Mouse (Mus musculus) retina, embryonic 14.5 days (tissue): Measurements from ENCODE around the gene Ttc21b.
"Not testable (repeated sequence)": the region's sequence is repeated elsewhere in the genome, so short reads cannot be mapped to it uniquely, and the experiment has no call there.

ENCODE experiments used
- DNase-seq: peaks from one replicate; pipeline ENCODE4 v3.0.0-alpha.2; 2015; ENCODE audit warnings: low spot score

Gene Ttc21b

DNA sequence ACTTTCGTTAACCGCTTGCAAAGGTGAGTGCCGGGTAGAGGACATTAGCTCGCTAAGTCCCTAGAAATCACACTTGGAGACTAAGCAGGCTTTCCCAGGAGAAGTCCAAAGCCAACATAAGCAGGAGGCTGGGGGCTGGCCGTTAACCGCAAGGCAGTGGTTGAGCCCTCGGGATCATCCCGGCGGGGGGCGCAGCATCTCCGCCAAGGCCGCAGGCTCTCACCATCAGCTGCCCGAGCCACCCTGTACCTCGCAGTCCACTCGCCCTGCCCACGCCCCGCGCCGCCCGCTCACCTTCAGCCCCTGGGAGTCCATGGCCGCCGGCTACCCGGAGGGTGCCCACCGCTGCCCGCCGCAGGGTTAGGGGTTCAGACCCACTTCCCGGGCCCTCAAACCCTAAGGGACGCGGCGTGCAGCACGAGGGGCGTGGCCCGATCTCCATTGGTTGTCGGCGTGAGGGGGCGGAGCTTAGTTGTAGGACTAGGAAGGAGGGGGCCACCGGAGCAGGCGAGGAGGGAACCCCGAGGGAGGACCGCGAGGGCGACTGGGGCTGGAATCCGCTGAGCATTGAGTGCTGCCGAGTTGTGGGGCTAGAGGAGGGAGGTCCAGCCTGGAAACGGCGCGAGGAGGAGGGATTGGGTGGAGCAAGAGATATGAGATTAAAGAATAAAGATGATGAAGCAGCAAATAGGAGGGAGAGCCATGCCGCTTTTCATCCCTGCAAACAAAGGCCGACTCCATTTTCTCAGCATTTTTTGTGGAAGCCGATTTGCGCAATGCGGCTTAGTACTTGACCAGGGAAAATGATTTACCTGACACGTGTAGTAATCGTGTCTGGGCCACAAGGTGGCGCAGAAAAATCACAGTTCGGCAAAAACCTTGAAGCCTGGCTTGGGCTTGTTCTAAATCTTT is at the start of gene Ttc21b:
Gene Ttc21b, minus strand, starts transcription at position 398 of the 912 bp plus-strand sequence.
- DNase-seq, result peak; percentile 99

DNA sequence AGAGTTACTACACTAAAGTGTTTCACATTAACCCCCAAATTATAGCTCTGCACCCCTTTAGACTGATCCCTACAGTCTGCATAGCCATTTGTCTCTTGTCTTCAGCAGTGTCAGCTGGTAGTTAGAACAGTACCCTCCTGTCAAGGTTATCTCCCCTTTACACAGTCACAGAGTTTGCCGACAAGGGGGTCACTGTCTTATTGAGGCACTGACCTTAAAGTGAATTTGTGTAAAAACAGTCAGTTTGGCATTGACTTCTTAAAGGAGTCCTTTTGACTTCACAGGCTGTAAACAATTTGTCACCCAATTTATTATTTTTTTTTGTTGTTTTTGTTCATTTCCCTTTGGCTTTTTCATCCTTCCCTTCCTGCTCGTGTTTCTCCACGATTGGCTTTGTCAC is 16.1 kb upstream of the Ttc21b start:
- no peak for DNase-seq

DNA sequence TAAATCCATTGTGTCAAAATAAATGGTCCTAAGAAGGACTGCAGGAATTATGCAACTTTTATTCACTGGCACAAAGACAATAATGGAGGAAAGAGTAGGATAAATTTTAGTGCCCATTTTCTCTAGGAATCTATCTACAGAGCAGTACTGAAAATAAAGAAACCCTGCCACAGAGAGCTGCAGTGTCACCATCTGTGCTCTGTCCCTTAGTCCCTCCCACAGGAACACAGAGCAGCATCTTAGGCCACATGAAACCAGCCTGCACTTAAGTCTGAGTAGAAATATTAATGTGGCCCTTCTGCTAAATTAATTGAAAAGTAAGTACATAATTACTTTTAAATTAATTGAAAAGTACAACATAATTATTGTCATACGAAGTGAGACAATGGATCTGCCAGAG is 12.4 kb downstream of the Ttc21b start:
- DNase-seq, result no peak

DNA sequence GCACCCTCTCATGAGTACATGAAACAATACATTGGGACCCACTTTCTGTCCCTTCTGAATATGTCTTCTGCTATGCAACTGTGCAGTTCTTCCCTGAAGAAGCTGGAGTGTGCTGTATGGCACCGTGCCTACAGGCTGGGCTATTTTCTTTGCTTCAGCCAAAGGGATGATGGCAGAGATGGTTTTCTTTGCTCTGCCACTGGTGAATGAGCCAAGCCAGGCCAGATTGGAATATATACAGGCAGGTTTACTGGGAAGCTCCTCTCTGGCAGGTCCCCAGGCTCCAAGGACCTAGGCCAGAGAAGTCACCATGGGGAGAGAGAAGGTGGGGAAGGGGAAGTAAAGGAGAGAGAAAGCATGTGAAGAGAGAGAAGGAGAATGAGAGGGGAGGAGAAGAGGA is 16.1 kb downstream of the Ttc21b start:
- no peak for DNase-seq

DNA sequence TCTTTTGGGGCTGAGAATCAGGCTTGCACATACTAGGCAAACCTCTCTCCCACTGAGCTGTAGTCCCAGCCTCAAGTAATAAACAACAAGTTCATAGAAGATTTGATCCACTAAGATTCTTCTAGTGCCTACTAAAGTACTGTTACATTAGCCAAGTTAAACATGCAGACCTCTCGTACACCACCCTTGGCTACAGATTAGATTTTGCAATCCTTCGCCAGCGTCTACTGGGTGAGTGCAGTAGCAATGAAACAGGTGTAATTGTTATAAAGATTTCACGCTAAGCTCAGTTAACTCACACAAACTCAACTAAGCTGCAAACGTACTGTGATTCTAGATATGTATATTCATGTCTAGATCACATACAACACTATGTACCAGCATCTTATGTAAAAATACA is 17.5 kb downstream of the Ttc21b start:
- DNase-seq, result no peak

DNA sequence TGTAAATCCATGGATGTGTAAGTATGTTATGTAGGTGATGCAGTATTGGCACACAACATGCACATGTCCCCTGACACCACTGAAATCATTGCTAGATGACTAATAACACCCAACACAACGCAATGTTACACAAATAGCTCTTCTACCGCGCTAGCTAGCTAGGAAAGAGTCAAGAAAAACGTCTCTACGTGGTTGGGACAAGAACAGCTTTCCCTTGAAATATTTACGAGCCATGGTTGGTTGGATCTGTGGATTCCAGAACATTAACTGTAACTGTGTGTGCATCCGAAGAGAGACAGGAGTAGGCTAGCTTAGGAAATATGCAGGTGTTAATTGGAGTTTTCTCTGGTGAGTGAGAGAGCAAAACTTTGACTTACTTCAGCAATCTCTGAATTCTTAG is 35.5 kb downstream of the Ttc21b start:
- no peak for DNase-seq

DNA sequence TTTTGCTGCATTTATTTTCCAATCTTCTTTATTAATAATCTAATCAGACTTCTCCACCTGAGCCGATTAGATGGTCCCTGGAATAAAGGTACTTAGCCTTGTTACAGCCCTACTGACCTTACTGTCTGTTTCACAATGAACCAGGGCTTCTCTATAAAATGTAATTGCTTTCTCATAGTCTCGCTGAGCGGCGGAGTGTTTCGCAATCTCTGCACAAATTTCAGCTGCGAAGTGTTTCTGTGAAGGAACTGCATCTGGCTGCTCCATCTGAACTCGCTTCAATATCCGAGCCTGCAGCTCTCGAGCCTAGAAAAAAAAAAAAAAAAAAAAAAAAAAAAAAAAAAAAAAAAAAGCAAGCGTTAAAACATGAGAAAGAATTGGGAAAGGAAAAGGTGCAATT is 46.5 kb downstream of the Ttc21b start:
- DNase-seq, result no peak

DNA sequence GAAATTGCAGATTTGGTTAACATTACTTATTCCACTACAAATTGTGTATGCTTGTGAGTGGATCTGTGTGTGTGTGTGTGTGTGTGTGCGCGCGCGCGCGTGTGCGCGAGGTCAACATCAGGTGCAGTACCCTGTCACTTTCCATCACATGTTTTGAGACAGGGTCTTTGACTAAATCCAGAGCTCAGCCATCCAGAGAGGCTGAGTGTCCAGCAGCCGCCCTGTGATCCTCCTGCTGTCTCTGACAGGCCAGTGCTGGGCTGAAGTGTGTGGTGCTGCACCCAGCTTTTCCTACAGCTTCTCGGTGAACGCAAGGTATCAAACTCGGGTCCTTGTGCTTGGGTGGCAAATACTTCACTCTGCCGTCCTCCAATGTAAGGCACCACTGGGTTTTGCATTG is 47.1 kb downstream of the Ttc21b start:
- no peak for DNase-seq

DNA sequence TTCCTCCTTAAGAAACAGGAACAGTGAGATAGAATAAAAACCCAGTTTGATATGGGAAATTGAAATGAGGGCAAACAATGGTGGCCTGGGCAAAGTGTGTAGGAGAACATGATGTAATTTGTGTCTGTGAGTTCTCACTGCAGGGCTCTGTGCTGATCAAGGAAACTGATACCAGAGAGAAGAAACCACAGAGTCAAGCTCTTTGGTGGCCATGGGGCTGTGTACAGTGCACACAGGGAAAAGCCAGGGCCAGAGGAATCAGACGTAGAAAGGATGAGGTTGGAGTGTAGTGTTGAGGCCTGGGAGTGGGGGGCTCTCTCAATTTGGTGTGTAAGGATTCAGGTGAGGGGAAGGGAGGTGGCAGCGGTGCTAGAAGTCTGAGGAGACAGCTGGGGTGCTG is 49.6 kb downstream of the Ttc21b start:
- no peak for DNase-seq

DNA sequence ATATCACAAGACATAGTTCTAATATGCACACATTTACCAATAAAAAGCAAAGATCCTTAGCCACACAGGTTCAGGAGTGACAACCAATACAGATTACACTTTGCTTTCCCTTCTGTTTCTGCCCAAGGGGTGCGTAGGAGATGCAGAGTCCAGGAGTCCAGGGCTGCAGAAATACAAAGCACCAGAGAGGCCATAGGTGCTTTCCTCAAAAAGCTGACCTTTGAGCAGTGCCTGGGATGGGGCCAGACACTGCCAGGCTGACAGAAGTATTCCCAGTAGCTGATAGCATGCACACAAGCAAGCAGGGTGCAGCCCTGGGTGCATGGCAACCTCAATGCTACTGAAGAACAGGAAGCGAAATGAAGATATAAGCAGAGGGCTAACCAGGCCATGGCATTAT is 52.2 kb downstream of the Ttc21b start:
- no peak for DNase-seq

DNA sequence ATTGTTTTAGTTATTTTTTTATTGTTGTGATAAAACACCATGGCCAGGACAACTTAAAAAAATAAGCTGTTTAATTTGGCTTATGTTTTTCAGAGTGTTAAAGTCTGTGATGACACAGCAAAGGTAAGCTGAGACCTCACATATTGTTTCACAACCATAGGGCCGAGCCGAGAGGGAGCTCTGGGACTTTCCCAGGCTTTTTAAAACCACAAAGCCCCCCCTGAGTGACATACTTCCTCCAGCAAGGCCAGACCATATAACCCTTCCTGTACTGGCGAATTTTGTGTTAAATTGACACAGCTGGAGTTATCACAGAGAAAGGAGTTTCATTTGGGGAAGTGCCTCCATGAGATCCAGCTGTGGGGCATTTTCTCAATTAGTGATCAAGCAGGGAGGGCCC is 56.2 kb downstream of the Ttc21b start:
- no peak for DNase-seq

DNA sequence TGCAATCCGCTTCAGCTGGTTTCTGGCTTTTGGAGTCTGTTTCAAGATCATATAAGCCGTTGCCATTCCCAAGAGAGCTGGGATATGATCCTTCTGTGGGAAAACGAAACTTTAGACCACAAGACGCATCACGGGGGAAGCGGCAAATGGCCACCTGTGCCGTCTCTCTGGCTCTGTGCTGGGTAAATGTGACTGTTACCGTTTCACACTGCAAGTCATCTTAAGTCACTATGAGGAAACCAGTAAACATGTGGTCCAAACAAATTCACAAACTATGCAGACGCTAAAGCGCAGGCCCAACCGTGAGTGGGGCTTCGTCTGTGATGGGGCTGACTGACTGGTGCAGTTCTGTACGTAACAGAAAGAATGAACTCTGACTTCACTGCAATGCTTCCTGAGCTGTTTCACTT is 64.7 kb downstream of the Ttc21b start:
- DNase-seq, result no peak

DNA sequence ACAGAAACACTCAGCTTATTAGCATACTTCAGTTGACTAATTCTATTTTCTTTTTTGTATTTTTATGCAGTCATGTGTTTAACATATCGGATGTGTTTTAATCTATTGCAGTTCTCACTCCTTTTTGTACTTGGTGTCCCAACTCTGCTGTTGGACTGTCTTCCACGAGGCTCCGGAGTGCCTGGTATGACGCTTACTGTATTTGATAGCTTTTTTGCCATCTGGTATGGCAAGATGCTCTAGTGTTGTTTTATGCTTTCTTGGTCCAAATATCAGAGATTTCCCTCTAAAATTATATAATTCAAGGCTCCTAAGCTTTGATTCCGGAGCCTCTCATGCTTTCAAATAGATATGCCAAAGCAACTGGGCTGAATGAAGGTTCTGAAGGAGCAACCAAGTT is 66.3 kb downstream of the Ttc21b start:
- no peak for DNase-seq

DNA sequence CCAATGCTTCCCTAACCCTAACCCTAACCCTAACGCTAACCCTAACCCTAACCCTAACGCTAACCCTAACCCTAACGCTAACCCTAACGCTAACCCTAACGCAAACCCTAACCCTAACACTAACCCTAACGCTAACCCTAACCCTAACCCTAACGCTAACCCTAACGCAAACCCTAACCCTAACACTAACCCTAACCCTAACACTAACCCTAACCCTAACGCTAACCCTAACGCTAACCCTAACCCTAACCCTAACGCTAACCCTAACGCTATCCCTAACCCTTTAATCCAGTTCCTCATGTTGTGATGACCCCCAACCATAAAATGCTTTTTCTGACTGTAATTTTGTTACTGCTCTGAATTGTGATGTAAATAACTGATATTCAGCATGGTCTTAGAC is 67.2 kb downstream of the Ttc21b start:
- DNase-seq, result not testable (repeated sequence)

DNA sequence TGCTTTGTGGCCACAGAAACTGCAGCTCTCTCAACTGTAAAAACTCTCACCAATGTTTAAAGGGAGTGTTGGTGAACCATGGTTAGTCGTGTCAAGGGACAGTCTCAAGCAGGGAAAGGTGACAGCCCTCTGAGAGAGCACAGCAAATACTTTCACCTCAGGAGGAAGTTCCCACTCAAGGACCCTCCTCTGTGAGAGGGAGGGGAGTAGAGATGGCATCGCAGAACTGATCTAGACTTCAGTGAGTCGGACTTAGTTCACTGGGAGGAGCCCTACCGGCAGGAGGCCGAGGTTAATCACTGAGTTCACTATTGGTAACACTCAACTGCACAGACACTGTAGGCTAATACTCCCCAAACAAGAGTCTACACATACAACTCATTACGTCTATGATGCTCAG is 68.9 kb downstream of the Ttc21b start:
- DNase-seq, result no peak

DNA sequence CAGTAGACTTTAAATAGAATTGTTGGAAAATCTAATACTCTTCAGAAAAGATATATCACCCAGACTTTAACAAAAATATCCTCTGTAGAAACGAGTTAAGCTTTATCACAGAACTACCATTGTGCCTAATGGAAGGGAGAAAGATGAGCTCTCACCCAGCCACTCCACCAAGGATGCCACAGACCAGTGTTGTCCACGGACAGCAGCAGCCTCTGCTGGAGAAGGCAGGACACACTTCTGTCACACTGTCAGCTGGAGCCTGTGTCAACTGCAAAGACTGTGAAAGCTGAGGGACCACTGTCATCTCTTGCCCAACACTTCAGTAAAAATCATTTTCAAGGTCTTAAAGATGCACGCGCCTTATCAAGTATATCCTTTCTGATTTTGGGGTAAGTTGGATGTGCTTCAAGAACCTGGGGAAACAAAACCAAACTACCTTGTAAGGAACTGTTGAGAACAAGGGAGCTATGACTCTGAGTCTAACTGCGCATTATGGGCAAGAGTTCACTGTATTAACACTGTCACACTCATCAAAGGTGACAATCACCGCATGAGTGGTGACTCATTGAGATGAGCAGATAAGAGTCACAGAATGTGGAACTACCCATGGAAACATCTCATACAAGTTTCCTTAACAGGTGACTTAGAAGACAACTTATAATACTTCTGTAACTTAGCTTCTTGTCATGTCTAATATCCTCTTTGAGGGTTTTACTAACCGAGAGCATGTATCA is 71.8 kb downstream of the Ttc21b start:
- peak; percentile 62 for DNase-seq

DNA sequence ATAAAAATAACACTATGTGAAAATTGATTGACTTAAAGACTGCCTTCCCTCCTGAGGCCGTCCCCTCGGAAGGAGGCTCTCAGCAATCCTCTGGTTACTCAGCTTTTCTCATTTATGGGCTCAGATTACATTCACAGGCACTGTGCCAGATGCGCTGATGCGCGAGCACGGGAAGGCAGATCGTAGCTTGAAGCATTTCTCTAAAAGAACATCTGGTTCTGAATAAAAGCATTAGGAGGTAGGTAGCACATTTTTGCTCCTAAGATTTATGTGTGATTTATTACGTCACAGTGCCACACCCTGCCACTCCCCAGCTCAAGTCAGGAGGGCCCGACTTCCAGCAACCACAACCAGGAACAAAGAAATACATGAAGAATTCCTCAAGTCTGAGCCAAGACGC is 76.1 kb downstream of the Ttc21b start:
- DNase-seq, result no peak

DNA sequence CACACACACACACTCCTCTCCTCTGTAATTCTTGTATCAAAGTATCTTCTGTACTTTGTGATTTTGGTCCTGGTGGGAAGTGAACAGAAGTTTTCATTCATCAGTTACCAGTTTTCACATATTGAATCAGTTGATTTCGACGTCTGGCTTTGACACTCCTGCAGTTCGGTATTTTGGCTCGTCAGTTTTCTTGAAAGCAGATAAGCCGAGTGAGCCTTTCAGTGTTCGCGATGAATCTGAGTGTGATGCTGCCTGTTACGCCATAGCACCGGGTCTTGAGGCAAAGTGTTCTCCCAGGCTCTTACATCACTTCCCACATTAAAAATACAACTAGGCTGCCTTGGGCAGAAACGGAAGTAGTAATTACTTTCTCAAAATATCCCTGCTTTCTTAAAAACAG is 76.6 kb downstream of the Ttc21b start:
- DNase-seq, result no peak

DNA sequence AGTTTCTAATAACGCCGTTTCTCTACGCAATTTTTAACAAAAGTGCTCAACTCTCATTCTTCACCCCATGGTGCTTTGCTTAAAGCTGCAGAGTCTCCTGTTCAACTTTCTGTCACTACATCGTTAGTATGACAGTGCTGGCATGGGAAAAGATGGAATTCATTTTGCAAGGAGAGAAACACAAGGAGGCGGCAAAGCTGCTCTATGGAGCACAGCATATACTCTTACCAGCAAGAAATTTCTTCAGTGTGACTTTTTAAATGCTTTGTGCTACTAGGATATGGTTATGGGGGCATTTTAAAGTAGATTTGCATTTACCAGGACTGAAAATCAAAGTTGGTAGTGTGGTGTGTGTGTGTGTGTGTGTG is 77.6 kb downstream of the Ttc21b start:
- no peak for DNase-seq

DNA sequence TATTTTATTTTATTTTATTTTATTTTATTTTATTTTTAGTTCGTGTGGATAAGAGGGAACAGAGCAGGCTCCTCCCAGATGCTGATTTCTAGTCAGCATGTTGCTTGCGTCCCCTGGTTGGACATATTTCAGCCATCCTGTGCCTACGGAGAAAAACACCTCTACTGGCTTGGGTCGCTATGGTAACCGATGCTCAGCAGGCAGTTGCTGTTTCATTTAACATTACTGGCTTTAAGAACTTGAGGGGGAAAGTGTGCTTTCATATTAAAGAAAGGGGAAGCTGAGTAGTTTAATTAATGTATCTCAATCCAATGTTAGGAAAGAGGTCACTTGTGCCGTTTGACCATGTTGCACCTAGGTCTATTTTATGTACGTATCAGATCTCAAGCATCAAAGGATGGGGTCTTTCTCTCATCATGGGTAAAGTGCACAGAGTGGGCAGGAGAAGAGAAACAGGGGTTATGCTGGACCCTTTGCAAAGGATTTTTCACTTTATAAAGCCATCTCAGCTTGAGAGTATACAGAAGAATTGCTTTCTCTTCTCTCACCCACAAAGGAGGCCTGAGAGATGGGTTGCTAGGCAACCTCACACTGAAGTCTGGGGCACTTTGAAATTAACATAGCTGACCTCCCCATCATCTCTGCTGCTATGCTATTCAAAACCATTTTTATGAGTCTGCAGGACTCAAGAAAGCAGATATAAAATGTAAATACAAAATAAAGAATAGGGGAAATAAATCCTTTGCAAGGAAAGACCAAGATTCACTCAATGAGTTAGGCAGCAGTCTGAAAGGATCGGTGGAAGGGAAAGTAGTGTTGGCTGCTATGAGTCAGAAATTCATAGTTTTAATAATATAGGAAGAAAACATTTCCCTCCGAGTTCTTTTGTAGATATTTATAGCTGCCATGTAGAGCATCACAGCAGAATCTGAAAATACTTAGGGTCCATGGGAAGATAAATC is 78.2 kb downstream of the Ttc21b start:
- DNase-seq, result peak; percentile 59

DNA sequence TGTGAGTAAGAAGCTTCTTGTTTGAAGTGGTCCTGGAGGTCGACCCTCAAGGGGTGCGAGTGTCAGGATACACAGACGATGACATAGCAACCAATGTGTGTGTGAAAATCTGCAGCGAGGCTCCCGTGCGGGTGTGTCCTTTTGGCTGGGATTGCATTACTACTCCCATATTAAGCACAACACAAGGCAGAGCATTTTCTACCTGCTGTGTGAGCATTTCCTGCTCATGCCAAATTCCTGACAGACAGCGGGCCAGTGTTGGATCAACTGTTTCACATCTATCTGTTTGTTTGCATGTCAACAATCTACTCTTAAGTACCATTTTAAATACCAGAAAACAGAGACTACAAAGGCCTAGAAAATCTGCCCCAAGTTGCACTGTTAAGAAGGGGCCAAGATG is 79.4 kb downstream of the Ttc21b start:
- DNase-seq, result no peak

DNA sequence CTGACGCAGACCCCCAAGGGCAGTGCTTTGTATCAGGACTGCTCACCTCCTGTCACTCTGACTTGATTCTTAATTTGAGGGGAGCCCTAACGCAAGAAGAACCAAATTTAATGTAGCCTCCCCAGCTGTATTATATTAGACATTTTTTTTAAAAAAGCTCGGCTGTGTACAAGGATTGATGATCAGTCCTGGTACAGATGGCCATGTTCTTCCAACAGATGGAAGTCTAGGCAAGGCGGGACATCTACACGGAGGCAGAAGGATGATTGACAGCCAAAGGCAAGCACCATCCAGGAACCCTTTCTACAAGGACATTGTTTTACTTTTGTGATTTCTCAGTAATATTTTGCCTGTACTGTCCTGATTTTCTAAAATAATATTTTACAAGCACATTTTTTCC is 83.3 kb downstream of the Ttc21b start:
- no peak for DNase-seq
